Mouse (Mus musculus) layer of hippocampus, adult 2 months (tissue): ENCODE results near the gene Smn1. TPM values are rescaled to one million over a fixed set of nuclear protein-coding genes. Genes with fewer than 3 reads are reported as not detected.

Experiments
- total RNA-seq, 2 experiments: library from RNA; stranded (reverse); gene quantifications; 2 replicates each; pipeline ENCODE4 v1.2.3; 2021

The Smn1 gene
- total RNA-seq, 2 experiments from 2014 or later = 40.3 to 41.2 TPM

Other genes with a start within 250 kb of the Smn1 start
- 1 to 10 TPM; 2.0 to 3.5 TPM for gene Cartpt, start 223.8 kb upstream of the Smn1 start, total RNA-seq
- gene Mccc2, start 109.2 kb upstream of the Smn1 start, total RNA-seq = 10 to 100 TPM; 29.0 to 30.7 TPM
- 10 to 100 TPM; 36.3 to 38.6 TPM for gene Bdp1, start 20.8 kb upstream of the Smn1 start, total RNA-seq
- 10 to 100 TPM; 11.4 to 16.7 TPM for gene Serf1, start 16.8 kb upstream of the Smn1 start, total RNA-seq
- under 1 TPM; 0.34 to 0.51 TPM for gene Naip2, start 77.2 kb downstream of the Smn1 start, total RNA-seq
- under 1 TPM; 0.37 to 0.41 TPM for gene Naip5, start 121.5 kb downstream of the Smn1 start, total RNA-seq
- under 1 TPM; 0.22 to 0.23 TPM for gene Naip6, start 192.8 kb downstream of the Smn1 start, total RNA-seq